Mouse (Mus musculus): ENCODE data around the gene Hecw2.
A peak's percentile ranks its signal among the peaks of the same experiment; 100 is the strongest.

Gene Hecw2

DNA sequence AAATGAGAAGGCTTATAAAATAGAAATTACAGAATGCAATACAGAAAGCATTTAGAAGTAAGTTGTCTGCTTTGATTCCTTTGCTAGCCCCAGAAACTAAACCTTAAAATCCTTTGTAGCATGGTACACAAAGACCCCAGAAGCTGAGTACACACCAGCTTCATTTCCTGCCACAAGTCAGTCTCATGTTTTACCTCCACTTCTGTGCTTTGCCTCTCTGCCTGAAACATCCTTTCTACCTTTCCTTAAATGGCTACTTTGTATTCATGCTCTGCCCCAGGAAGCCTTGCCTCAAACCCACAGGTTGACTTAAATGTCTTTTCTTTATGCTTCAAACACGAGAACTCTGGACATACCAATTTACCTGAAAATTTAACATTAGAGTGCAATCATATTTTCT is 413.7 kb downstream of the Hecw2 start:
- peak; percentile 73 for DNase-seq (ENCODE audit: low spot score)

DNA sequence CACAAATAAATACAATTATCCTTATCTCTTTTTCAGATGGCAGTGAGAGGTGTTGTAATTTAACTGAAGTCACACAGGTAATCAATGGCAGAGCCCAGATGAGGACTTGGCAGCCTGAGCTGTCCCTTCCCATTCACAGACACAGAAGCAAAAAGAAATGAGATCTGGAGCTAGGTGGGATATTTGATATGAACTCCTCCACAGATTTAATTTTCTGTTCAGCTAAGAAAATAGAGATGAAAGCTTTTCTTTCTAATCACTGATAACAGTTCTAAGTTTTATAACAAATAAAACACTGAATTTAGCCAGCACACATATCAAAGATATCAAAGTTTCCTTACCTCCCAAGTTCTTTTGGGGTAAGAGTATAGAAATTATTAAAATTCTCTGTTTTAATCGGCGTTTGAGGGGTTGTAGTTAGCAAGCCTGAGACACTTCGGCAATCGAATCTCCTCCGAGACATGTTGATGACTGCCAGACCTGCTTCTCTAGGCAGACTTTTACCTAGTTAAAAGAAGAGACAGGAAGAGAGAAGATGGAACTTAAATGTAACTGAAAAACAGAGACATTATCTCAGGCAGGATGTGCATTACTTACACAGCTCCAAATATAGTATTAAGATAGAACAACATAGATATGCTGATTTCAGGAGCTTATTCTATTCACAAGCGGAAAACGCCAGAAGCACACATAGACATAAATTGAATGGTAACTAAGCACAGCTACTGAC is 418.6 kb downstream of the Hecw2 start:
- peak; percentile 57 for DNase-seq (ENCODE audit: low spot score)

DNA sequence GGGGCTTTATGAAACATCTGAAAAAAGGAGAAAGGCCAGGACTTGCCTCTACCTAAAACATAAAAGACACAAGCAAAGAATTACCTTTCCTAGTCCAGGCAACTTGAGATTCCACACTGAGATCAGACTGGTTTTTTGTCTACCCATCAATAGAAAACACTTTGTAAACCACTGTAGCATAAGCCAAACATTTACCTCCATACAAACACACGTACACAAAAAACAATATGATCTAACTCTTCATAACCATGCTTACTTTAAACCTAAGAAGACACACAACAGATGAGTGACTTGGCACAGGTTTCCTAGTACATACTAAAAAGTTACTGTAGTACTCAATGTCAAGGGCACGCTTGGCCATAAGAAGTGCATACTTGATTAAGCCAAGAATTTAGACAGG is 419.4 kb downstream of the Hecw2 start:
- DNase-seq (ENCODE audit: low spot score), result no peak

DNA sequence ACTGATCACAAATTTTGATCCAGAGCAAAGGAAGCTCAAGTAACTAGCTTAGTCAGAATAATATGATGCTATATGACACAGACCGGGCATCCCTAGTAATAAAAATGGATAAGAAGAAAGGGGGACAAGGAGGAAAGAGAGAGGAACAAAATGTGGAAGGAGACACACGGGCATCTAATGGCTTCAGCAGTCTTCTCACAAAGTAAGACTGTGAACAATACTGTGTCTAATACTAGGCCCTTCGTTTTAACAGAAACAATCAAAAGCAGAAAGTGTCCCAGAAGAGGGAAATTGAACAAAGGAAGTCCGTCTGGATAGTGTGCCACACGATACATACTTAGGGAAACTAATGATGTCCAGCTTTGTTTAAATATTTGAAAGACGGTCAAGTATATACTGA is 419.9 kb downstream of the Hecw2 start:
- DNase-seq (ENCODE audit: low spot score), result no peak

DNA sequence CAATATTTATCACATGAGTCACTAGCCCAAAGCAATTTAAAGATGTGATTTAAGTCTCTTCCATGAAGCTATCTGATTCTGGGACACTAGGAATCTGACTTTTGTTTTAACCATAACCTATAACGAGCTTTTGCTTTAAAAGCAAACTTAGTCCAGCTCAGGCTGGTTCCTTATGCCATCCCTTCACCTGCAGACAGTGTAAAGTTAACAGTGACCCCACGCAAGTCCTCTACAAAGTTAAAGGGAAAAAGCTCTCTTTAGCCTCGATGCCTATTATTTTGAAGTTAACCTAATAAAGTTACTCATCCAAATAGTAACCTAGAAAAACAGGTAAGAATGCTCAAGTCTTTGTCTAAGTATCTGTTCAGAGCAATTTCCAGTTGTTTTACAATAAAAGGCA is 420.4 kb downstream of the Hecw2 start:
- DNase-seq (ENCODE audit: low spot score), result no peak

DNA sequence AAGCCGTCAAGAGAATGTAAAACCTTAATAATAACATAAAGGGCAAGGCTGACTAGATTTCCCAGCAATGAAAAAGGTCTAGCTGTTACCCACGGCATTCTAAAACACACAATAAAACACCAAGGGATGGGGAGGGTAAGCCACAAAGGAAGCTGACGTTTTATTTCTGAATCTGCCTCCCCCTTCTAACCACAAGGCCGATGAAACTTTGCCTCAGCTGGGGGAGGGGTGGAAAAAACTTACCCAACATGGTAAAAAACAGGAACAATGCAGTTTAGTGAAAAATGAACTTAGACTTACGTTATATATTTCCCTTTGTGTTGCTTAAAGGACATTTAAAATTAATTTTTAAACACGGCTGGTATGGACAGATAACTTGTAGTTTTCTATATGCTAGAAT is 421.0 kb downstream of the Hecw2 start:
- peak; percentile 91 for DNase-seq (ENCODE audit: low spot score)

DNA sequence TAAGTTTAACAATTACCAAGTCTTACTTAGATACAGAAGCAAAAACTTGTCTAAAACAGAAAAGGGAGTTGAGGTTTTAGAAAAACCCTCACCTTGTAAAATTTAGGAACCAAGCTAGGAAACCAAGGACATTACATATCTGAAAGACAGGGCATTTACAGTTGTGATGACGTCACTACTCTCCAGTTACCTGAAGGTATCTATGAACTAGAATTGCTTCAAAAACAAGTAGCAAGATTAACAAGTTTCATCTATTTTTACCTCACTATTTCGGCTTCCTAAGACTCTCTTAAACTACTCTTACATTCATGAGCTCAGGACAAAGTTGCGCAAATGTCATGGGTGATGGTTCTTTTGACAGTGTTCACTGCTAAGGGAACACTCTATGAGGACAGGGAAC is 422.0 kb downstream of the Hecw2 start:
- DNase-seq (ENCODE audit: low spot score), result no peak

DNA sequence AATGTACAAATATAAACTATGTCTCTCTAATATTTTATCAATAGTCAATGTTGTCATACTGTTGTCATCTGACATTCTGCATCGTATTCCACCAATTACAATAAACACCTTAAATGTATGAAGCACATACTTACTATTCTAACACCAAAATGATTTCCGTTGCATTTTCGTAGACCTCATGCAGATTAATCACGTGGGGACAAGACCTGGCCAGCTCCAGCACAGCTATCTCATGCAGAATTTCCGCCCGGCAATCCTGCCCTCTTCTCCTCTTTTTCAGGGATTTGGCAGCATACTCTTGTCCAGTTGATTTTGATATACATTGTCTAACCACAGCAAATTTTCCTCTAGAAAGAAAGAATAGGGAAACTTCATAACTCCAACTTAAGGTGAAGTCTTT is 423.5 kb downstream of the Hecw2 start:
- no peak for DNase-seq (ENCODE audit: low spot score)

DNA sequence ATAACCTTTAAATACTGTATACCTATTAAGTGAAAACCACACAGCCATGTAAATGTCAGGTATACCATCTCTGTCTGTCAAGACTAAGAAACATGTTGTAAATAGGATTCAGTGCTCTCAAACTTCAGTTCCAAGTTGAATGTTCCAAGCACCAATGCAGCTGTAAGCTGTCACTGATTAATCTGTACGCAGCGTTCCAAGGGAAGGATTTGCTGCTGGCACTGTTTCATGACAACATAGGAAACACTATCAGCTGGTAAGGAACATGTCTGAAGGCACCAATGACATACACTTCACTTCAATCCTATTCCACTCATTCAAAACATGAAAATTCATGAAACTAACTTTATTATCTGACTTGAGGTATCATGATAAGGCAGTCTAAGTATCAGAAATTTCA is 428.9 kb downstream of the Hecw2 start:
- no peak for DNase-seq (ENCODE audit: low spot score)

DNA sequence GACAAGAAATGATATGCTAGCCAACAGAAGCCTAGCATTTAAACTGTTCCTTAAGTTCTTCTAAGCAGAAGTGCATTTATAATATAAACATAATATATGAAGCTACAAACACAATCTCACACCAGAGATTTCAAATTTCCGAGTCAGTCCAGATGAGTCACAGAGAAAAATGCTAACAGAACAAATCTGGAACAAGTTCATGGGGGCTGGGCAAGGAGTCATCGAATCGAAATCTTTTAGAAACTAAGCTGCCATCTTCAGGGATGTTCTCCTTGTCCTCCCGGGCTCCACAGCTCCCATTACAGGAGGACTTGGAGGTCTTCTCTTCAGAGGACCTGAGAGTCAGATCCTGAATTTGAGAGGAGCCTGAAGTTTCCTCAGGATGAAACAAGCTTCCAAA is 437.7 kb downstream of the Hecw2 start:
- no peak for DNase-seq (ENCODE audit: low spot score)

All from T-cell, adult 2 months (primary cell).